Mouse (Mus musculus) midbrain, postnatal 0 days (tissue): ENCODE measurements at regions not wholly inside any gene's neighbourhood (a gene's known extent, or its start where the extent isn't known, plus 50 kb on each side); places are given as distances from the start of the nearest gene placed in this dataset.

Experiments used
- ATAC-seq: fragments of 200-750 bp; cut with Nextera tagmentation; 2 replicates; pipeline ENCODE4 v1.8.0; 2017; ENCODE audit warnings: moderate number of reproducible peaks, mild to moderate bottlenecking, moderate TSS enrichment, moderate library complexity; ENCODE audit not compliant: low FRiP score
- DNase-seq: peaks from one replicate; pipeline ENCODE4 v3.0.0-alpha.2; 2015; ENCODE audit warnings: low spot score
- H3K27ac ChIP-seq: fragments of 300-500 bp; sonication (generic); 2 replicates; pipeline ENCODE4 v1.5.1; 2014; ENCODE audit warnings: low read depth, mild to moderate bottlenecking, low read length, mixed read lengths
- H3K27me3 ChIP-seq: fragments of 300-500 bp; sonication (generic); 2 replicates; pipeline ENCODE4 v1.6.1; 2014; ENCODE audit warnings: low read length, control low read depth, mixed read lengths; ENCODE audit not compliant: insufficient read depth
- H3K36me3 ChIP-seq: fragments of 300-500 bp; sonication (generic); 2 replicates; pipeline ENCODE4 v1.6.1; 2014; ENCODE audit warnings: low read length, control low read depth, mixed read lengths; ENCODE audit not compliant: insufficient read depth
- H3K4me1 ChIP-seq: fragments of 300-500 bp; sonication (generic); 2 replicates; pipeline ENCODE4 v1.6.1; 2014; ENCODE audit warnings: mild to moderate bottlenecking, control low read depth, antibody characterized with exemption, low read length, mixed read lengths; ENCODE audit not compliant: insufficient read depth
- H3K4me2 ChIP-seq: fragments of 300-500 bp; sonication (generic); 2 replicates; pipeline ENCODE4 v1.6.1; 2014; ENCODE audit warnings: low read depth, mild to moderate bottlenecking, low read length, mixed read lengths; ENCODE audit not compliant: poor library complexity, severe bottlenecking
- H3K4me3 ChIP-seq: fragments of 300-500 bp; sonication (generic); 2 replicates; pipeline ENCODE4 v1.5.1; 2014; ENCODE audit warnings: low read depth, mild to moderate bottlenecking, low read length, moderate library complexity
- H3K9ac ChIP-seq: fragments of 300-500 bp; sonication (generic); replicated peaks from 2 replicates; pipeline ENCODE4 v1.6.1; 2014; ENCODE audit warnings: mild to moderate bottlenecking, low read length, moderate library complexity, mixed read lengths; ENCODE audit not compliant: poor library complexity, severe bottlenecking
- H3K9me3 ChIP-seq: fragments of 300-500 bp; sonication (generic); 2 replicates; pipeline ENCODE4 v1.6.1; 2016; ENCODE audit warnings: low read length, control low read depth
- CTCF ChIP-seq: IDR thresholded peaks from 2 replicates; pipeline ENCODE4 v1.5.1; 2016; ENCODE audit warnings: antibody characterized with exemption, mild to moderate bottlenecking
- WGBS: fragments of 180-500 bp; shearing (Covaris S2); extraction: QIAGEN DNeasy Blood & Tissue Kit; methylation state at CpG from one replicate; pipeline ENCODE4 v1.1.7; 2014; 5-methylcytosine and 5-hydroxymethylcytosine counted together

- Histone ChIP-seq H3K4me2 (no peak overlapping the region), H3K4me3 (no peak overlapping the region), H3K9ac (no peak overlapping the region), H3K36me3 (no peaks in the 10 kb centered on the region), H3K27me3 (no peaks in the 10 kb centered on the region), H3K27ac (no peak overlapping the region), H3K4me1 (no peaks in the 10 kb centered on the region), H3K9me3 (no peaks in the 10 kb centered on the region)
- 61% methylated on average over 3 of the region's 3 CpGs for WGBS
- ATAC-seq (no peak), DNase-seq (peak; percentile 69)
- no peak for TF ChIP-seq CTCF
Observed at GRCm38 (mm10) chr1:113297807-113298206, 1433.1 kb upstream of the Dsel start.

GRCm38 (mm10) chr1:113288242-113288641, 1423.5 kb upstream of the Dsel start:
- H3K36me3 ChIP-seq, result no peaks in the 10 kb centered on the region
- no peak overlapping the region for H3K9ac ChIP-seq
- ATAC-seq (no peak), DNase-seq (no peak)
- TF ChIP-seq CTCF, result no peak
- H3K4me3 ChIP-seq, result no peak overlapping the region
- H3K4me2 ChIP-seq, result no peak overlapping the region
- no peak overlapping the region for H3K27ac ChIP-seq
- no peaks in the 10 kb centered on the region for H3K27me3 ChIP-seq
- no peaks in the 10 kb centered on the region for H3K9me3 ChIP-seq
- no peaks in the 10 kb centered on the region for H3K4me1 ChIP-seq

- Histone ChIP-seq H3K9me3 (no peaks in the 10 kb centered on the region), H3K27me3 (no peaks in the 10 kb centered on the region), H3K4me3 (no peak overlapping the region), H3K36me3 (no peaks in the 10 kb centered on the region), H3K4me1 (no peaks in the 10 kb centered on the region), H3K9ac (no peak overlapping the region), H3K27ac (no peak overlapping the region), H3K4me2 (no peak overlapping the region)
- DNase-seq, result no peak
- no peak for ATAC-seq
- TF ChIP-seq CTCF, result no peak
Observed at GRCm38 (mm10) chr1:113284122-113284521, 1419.4 kb upstream of the Dsel start.

GRCm38 (mm10) chr1:113259421-113259820, 1394.7 kb upstream of the Dsel start:
- no peak for TF ChIP-seq CTCF
- Histone ChIP-seq H3K4me3 (no peak overlapping the region), H3K36me3 (no peaks in the 10 kb centered on the region), H3K9ac (no peak overlapping the region), H3K9me3 (no peaks in the 10 kb centered on the region), H3K27me3 (no peaks in the 10 kb centered on the region), H3K4me1 (no peaks in the 10 kb centered on the region), H3K27ac (no peak overlapping the region), H3K4me2 (no peak overlapping the region)
- ATAC-seq (no peak), DNase-seq (no peak)

- WGBS, result 73% methylated on average over 5 of the region's 5 CpGs
Observed at GRCm38 (mm10) chr1:113247325-113247724, 1382.6 kb upstream of the Dsel start.

GRCm38 (mm10) chr1:113210095-113210494, 1345.4 kb upstream of the Dsel start:
- Histone ChIP-seq H3K27ac (no peak overlapping the region), H3K4me1 (no peaks in the 10 kb centered on the region), H3K36me3 (no peaks in the 10 kb centered on the region), H3K27me3 (no peaks in the 10 kb centered on the region), H3K9ac (no peak overlapping the region), H3K4me2 (no peak overlapping the region), H3K4me3 (no peak overlapping the region), H3K9me3 (no peaks in the 10 kb centered on the region)
- 93% methylated on average over 1 of the region's 1 CpGs for WGBS
- no peak for ATAC-seq
- TF ChIP-seq CTCF, result no peak
- no peak for DNase-seq

More at GRCm38 (mm10) chr1:113247325-113247724, 1382.6 kb upstream of the Dsel start:
- no peaks in the 10 kb centered on the region for H3K36me3 ChIP-seq
- DNase-seq, result peak; percentile 2
- ATAC-seq, result no peak
- H3K27ac ChIP-seq, result no peak overlapping the region
- H3K4me3 ChIP-seq, result no peak overlapping the region
- no peaks in the 10 kb centered on the region for H3K4me1 ChIP-seq
- no peak overlapping the region for H3K9ac ChIP-seq
- no peak overlapping the region for H3K4me2 ChIP-seq
- H3K9me3 ChIP-seq, result no peaks in the 10 kb centered on the region
- H3K27me3 ChIP-seq, result no peaks in the 10 kb centered on the region
- no peak; the same call in 1 of the 2 replicates for TF ChIP-seq CTCF

GRCm38 (mm10) chr1:113204019-113204418, 1339.3 kb upstream of the Dsel start:
- Histone ChIP-seq H3K36me3 (no peaks in the 10 kb centered on the region), H3K27me3 (no peaks in the 10 kb centered on the region), H3K9ac (no peak overlapping the region), H3K4me2 (no peak overlapping the region), H3K4me3 (no peak overlapping the region), H3K27ac (no peak overlapping the region), H3K9me3 (no peaks in the 10 kb centered on the region), H3K4me1 (no peaks in the 10 kb centered on the region)
- WGBS, result 90% methylated on average over 1 of the region's 1 CpGs
- ATAC-seq, result no peak
- TF ChIP-seq CTCF, result no peak
- no peak for DNase-seq
